Mouse (Mus musculus) thymus, adult 2 months (tissue): ENCODE measurements at regions not wholly inside any gene's neighbourhood (a gene's known extent, or its start where the extent isn't known, plus 50 kb on each side); places are given as distances from the start of the nearest gene placed in this dataset.

ENCODE experiments used
- CTCF ChIP-seq: fragments of 200-500 bp; IDR thresholded peaks from 2 replicates; pipeline ENCODE4 v1.5.1; 2012; ENCODE audit warnings: mild to moderate bottlenecking, control low read depth, low read length, moderate library complexity, borderline replicate concordance; ENCODE audit not compliant: control insufficient read depth, poor library complexity, insufficient read depth; ENCODE audit errors: extremely low read depth
- POLR2A ChIP-seq: fragments of 200-500 bp; IDR thresholded peaks from 2 replicates; pipeline ENCODE4 v1.6.1; 2012; ENCODE audit warnings: mild to moderate bottlenecking, low read length, control low read depth, moderate library complexity; ENCODE audit not compliant: control insufficient read depth, poor library complexity, insufficient read depth; ENCODE audit errors: extremely low read depth

DNA sequence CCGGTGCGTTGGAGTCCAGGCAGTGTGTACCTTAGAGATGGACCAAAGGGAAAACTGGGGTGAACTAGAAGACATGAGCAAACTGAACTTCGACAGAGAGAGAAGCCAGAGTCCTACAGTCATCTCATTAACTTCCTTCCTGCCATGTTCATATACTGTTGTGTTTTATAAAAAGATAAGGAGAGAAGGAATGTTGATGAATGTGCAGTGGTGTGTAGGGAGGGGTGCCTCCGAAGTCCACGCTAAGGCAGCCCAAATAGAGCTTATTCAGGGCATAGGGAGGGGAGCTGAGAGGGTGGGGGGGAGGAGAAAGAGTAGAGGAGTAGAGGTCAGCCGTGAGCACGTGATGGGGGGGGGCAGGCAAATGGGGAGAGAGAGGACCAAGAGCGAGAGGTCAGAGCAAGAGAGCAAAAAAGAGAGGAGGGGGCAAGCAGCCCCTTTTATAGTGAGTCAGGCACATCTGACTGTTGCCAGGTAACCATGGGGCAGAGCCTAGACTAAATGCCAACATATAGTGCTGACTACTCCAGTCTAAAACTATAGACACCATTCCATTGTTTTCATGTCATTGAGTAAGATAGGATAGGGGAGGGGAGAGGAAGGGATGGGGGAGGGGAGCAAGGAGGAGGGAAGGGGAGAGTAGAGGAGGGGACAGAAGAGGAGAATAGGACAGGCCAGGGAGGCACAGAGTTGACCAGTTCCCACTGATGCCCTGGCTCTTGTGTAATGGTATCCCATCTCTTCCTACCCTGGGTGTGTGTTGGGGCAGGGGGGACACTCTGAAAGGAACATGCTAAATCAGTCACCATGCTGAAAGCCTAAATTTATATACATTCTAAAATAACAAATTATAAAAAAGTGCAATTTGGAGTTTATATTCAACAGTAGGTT lies 100.4 kb upstream of the Tmem150c start:
- no peak for TF ChIP-seq CTCF
- no peak for TF ChIP-seq POLR2A
